Mouse (Mus musculus): ENCODE data around the gene Olfr958. TPM values are rescaled to one million over a fixed set of nuclear protein-coding genes. Genes with fewer than 3 reads are reported as not detected.

The Olfr958 gene
- total RNA-seq (2021) = not detected
- long read RNA-seq, experiment 1 = 0 reads
- long read RNA-seq, experiment 2 = 0 reads

- DNase-seq = no peak
Observed at GRCm38 (mm10) chr9:39553946-39554345, at the start of gene Olfr958. TSS of gene Olfr958 (minus strand) at chr9:39554054.

GRCm38 (mm10) chr9:39603333-39603845 lies 49.5 kb upstream of the Olfr958 start:
- DNase-seq = no peak

DNA sequence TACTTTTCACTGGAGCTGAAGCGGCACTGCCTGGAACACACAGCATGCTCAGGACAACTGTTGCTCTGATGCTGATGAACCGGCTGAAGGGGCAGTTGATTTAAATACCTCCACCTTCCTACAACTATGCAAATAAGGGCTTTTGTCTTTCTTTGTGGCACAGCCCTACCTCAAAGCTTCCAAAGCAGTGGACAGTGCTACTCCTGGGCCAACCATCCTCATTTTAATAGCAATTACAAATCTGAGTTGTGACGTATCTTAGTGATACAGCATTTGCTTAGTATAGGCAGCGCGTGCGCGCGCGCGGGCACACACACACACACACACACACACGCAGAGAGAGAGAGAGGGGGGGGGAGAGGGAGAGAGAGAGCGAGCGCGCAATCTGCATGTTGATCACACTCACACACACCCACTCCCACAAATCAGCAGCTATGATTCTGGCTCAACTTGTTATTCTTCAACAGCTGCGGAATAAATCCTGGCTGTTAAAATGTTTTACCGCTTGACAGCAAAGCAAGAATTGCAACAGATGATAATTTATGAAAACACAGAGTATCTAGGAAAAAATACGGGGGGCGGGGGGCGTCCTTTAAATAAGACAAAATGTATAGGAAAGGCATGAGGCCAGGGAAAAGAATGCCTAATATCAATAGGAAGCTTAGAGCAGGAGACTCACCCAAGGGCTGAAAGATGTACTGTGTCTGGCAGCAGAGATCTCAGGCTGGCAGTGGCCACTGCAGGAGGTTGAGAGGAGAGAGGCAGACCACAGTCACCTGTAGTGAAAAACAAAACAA lies 48.9 kb upstream of the Olfr958 start:
- DNase-seq = no peak

GRCm38 (mm10) chr9:39577050-39577449 lies 23.2 kb upstream of the Olfr958 start:
- no peak for DNase-seq

DNA sequence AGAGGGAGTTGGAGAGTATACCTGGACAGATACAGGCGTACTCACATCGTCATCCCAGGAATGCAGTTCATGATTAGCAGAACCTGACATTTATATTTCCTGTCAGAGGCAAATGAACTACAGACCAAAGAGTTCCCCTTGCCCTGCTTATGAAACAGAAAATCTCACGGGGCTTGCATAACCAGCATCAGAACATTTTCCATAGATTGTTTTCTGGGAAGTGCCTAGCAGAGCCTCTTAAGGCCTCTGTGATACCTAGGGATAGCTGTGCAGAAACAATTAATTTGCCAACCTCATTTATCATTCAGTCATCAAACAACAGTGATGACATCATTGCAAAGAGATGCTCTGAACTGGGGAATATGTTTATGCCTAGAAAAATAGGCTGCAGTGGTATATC lies 21.6 kb upstream of the Olfr958 start, which contains the start of gene Olfr959:
Olfr959 (minus strand) TSS at position 101 of the 400 bp plus-strand sequence.
- DNase-seq = no peak

- no peak for DNase-seq
Observed at GRCm38 (mm10) chr9:39558349-39558647, 4.4 kb upstream of the Olfr958 start.

GRCm38 (mm10) chr9:39557529-39558348 lies 3.9 kb upstream of the Olfr958 start:
- DNase-seq = no peak

- DNase-seq = no peak
Observed at GRCm38 (mm10) chr9:39550806-39551205, 3.0 kb downstream of the Olfr958 start.

DNA sequence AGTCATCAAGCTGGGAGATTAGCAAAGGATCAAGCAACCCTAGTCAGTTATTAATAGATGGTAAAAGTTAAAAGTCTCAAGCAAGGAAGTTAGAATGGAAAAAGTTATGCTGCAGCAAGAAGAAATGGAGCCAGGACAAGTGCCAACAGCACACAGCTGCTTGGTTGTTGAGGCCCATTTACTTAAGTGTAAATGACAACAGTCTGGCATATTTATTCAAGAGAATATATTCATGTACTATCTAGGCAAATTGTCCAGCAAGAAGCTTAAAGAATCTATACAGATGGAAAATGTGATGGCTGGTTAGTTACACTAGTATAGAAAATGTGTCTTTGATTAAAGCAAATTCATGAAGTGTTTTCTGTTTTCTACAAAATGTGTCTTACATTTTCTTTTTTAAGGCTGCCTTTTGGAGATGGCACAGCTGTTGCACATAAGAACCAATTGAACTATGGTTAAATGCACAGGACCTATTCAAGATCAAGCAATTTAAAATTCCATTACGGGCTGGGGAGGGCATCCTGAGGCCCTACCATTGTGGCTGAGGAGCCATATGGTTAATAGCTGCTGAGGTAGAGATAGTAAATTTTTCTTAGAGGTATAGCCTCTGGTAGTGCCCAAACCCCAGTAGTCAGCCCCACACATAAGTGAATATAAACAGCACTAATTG lies 30.1 kb downstream of the Olfr958 start:
- no peak for DNase-seq

GRCm38 (mm10) chr9:39518595-39518994 lies 35.3 kb downstream of the Olfr958 start:
- no peak for DNase-seq

DNA sequence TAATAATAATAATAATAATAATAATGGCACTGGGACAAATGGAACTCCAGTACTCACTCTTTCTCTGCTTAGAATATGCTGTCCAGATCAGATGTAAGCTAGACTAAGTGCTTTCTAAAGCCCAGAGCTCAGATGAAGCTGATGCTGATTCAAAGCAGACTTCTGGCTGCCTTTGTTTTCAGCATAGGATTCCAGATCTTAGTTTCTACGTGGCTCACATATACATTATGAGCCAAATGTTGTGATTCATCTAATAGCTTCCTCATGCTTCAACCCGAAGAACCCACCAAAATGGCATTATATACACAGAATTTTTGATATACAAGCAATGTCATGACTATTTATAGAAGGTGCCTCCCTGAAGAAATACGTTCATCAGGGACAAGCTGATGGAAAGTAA lies 38.3 kb downstream of the Olfr958 start, which contains the start of gene Olfr957:
Olfr957 (minus strand) TSS at position 279 of the 400 bp plus-strand sequence.
- no peak for DNase-seq

- no peak for DNase-seq
Observed at GRCm38 (mm10) chr9:39509412-39509811, 44.4 kb downstream of the Olfr958 start.

DNA sequence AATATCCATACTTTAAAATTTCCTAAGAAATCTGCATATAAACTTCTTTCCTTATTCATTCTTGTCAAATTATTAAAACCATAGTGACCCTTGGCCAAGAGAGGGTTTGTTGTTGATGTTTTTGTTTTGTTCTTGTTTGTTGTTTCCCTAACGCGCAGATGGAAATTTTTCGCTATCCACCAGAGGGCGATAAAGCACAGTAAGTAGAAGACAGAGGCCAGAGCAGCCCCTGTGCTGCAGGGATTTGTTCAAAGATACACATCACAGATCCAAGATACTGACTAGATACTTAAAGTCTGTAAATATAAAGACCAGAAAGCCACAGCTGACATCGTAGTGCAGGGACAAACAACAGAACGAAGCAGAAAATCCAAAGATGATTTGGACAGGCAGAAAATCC lies 44.9 kb downstream of the Olfr958 start:
- peak; percentile 7 for DNase-seq

Other genes with a start within 250 kb of the Olfr958 start
- not detected for gene Olfr948, start 228.0 kb downstream of the Olfr958 start, total RNA-seq (2021)
- not detected for gene Olfr951, start 166.6 kb downstream of the Olfr958 start, total RNA-seq (2021)
- gene Olfr952, start 126.9 kb downstream of the Olfr958 start, total RNA-seq (2021) = not detected
- not detected for gene Olfr954, start 97.4 kb downstream of the Olfr958 start, total RNA-seq (2021)
- gene Olfr955, start 82.1 kb downstream of the Olfr958 start, total RNA-seq (2021) = not detected
- not detected for gene Olfr44, start 60.1 kb downstream of the Olfr958 start, total RNA-seq (2021)
- not detected for gene Olfr957, start 38.2 kb downstream of the Olfr958 start, total RNA-seq (2021)
- not detected for gene Olfr959, start 21.5 kb upstream of the Olfr958 start, total RNA-seq (2021)
- 1 to 10 TPM in 1 of 2 experiments, under 1 TPM in 1; 0.82 to 3.2 TPM for gene AW551984, start 50.3 kb upstream of the Olfr958 start, total RNA-seq (2021)
- not detected for gene Olfr148, start 56.6 kb upstream of the Olfr958 start, total RNA-seq (2021)
- not detected for gene Olfr960, start 67.3 kb upstream of the Olfr958 start, total RNA-seq (2021)
- not detected for gene Olfr961, start 91.0 kb upstream of the Olfr958 start, total RNA-seq (2021)
- not detected for gene Olfr963, start 113.2 kb upstream of the Olfr958 start, total RNA-seq (2021)
- gene Olfr149, start 153.1 kb upstream of the Olfr958 start, total RNA-seq (2021) = not detected
- not detected for gene Olfr965, start 157.3 kb upstream of the Olfr958 start, total RNA-seq (2021)
- gene Olfr150, start 176.9 kb upstream of the Olfr958 start, total RNA-seq (2021) = not detected
- not detected for gene Olfr967, start 192.2 kb upstream of the Olfr958 start, total RNA-seq (2021)
- not detected for gene Olfr968, start 229.2 kb upstream of the Olfr958 start, total RNA-seq (2021)
- not detected for gene Olfr969, start 236.9 kb upstream of the Olfr958 start, total RNA-seq (2021)